Mouse (Mus musculus) frontal cortex, postnatal 14 days (tissue): Measurements from ENCODE around the gene Tspan32.

ENCODE experiments used
- DNase-seq, 2 experiments: peaks; one replicate each; pipeline ENCODE4 v3.0.0; 2022; ENCODE audit warnings: low spot score in 2 of 2

The Tspan32 gene

GRCm38 (mm10) chr7:143033581-143033980 is 28.7 kb downstream of the Tspan32 start:
- DNase-seq, result no peak

- no peak for DNase-seq
These were observed 29.3 kb downstream of the Tspan32 start for GRCm38 (mm10) chr7:143034112-143034511.

- DNase-seq, result no peak
These were observed 29.9 kb downstream of the Tspan32 start for GRCm38 (mm10) chr7:143034519-143035450.

GRCm38 (mm10) chr7:143036787-143037186 is 31.9 kb downstream of the Tspan32 start:
- no peak for DNase-seq

- DNase-seq, result no peak
These were observed 32.5 kb downstream of the Tspan32 start for GRCm38 (mm10) chr7:143037306-143037705.

GRCm38 (mm10) chr7:143038174-143038931 is 33.5 kb downstream of the Tspan32 start:
- DNase-seq, result no peak

- DNase-seq, result no peak
These were observed 35.7 kb downstream of the Tspan32 start for GRCm38 (mm10) chr7:143040561-143040960.

- DNase-seq, result no peak
These were observed 36.4 kb downstream of the Tspan32 start for GRCm38 (mm10) chr7:143041138-143041822.

- DNase-seq, result no peak
These were observed 37.2 kb downstream of the Tspan32 start for GRCm38 (mm10) chr7:143042089-143042488.

- no peak for DNase-seq
These were observed 38.1 kb downstream of the Tspan32 start for GRCm38 (mm10) chr7:143042897-143043300.

- DNase-seq, result no peak
These were observed 39.4 kb downstream of the Tspan32 start for GRCm38 (mm10) chr7:143044049-143044825.

- no peak for DNase-seq
These were observed 40.0 kb downstream of the Tspan32 start for GRCm38 (mm10) chr7:143044826-143045206.

GRCm38 (mm10) chr7:143046358-143046757 is 41.5 kb downstream of the Tspan32 start:
- no peak for DNase-seq

GRCm38 (mm10) chr7:143049331-143049730 is 44.5 kb downstream of the Tspan32 start:
- DNase-seq, result no peak

- no peak for DNase-seq
These were observed 45.3 kb downstream of the Tspan32 start for GRCm38 (mm10) chr7:143049841-143050816.

GRCm38 (mm10) chr7:143051316-143051715 is 46.5 kb downstream of the Tspan32 start:
- DNase-seq, result no peak

- peak; percentile 69 to 80 for DNase-seq
These were observed 47.8 kb downstream of the Tspan32 start, which contains the start of gene Cd81 for GRCm38 (mm10) chr7:143052626-143053007. Cd81 (plus strand) TSS chr7:143052739.

GRCm38 (mm10) chr7:143053008-143053899 is 48.4 kb downstream of the Tspan32 start:
- DNase-seq, result peak; percentile 63 to 64
